Mouse (Mus musculus): ENCODE data around the gene Ipp.

Ipp gene

GRCm38 (mm10) chr4:116558151-116558882 is 51.0 kb downstream of the Ipp start:
- no peak for DNase-seq

All from cerebellum, adult 9-11 months (tissue).